Mouse (Mus musculus): Measurements from ENCODE around the gene Map3k7.
A peak's percentile ranks its signal among the peaks of the same experiment; 100 is the strongest.

Map3k7 gene

DNA sequence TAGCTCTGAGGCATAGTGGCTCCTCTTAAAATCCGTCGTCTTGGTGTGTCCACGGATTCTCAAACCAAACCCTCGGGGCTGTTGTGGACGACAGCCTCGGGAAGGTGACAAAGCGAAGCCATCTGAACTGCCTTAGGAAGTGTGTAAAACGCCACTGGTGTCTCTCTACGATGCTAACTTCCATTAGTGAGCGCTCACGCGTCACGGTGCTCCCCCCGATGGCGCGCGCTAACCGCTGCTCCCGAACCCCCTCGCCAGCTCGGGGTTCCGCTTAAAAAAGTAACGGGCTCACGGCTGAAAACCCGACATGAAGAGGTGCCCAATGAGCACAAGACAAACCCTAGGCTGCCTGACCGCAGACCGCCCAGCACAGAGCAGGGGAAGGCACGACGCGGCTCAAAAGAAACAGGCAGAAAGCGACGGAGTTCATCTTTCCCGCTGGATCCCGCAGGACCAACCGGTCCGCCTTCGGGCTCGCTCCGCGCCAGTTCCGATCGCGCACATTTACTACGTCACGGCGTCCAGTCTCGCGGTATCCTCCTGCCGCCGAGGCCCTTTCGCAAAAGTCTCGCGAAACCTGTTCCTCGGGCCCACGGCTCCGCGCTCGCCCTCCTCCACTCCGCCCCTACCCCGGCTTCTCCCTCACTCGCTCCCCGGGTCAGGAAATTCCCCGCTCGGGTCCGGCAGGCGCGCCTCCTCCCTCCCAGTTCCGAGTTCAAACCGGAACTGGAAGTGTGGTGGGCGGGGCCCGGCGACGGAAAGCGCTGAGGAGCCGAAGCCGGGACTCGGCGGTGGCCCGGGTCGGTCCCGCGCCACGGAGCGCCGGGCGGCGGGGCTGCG is at the start of gene Map3k7:
Gene Map3k7 (plus strand): TSS at position 744 of the 840 bp plus-strand sequence.
- DNase-seq = peak; percentile 98

DNA sequence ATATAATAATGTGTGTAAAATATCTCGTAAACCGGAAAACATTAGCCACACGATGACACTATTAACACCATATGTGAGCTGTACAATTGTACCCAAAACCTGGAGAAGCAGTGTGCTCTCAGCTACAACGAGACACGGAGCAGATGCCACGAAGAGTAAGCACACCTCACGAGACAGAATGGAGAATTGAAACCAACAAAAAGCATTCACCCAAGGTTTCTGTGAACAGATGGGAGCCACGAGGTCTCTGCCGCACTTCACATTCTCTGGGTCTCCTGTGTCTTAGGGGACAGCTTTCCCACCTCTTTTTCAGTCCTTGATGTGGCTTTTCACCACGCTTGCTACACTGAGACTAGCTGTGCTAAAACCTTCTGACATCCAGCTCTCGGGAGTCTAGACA is 48.8 kb upstream of the Map3k7 start:
- no peak for DNase-seq

DNA sequence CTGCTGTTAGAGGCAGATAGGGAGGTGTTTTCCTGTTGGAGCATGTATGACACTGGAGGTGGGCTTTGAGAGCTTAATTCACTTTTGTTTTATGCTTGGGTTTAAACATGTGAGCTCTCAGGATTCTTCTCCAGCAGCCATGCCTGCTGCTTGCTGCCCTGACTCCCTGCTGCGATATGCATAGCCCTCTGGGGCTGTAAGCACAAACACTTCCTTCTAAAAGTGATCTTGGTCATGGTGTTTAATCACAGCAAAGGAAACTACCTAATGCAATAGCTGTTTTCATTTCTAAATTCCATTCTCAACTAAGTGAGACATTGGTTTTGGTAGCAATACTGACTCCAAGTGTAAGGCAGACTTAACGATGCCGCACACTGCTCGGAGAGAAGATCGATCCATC is 45.2 kb upstream of the Map3k7 start:
- no peak for DNase-seq

DNA sequence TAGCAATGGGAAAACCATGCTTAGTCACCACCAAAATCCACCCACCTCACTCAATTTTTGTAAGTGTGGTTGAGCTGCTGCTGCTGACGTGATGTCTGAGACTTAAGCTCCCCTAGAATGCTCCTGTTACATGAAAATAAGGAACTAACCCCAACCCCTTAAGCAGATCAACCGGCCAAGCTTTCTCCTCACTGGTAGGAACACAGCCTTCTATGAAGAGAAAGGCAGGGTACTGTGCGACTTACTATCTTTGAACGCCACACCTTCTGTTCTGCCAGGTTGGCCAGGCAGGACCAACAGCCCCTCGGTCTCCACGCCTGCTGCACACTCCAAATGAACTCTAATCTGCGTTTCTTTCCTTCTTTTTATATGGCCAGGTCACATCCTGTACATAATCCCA is 41.7 kb upstream of the Map3k7 start:
- no peak for DNase-seq

DNA sequence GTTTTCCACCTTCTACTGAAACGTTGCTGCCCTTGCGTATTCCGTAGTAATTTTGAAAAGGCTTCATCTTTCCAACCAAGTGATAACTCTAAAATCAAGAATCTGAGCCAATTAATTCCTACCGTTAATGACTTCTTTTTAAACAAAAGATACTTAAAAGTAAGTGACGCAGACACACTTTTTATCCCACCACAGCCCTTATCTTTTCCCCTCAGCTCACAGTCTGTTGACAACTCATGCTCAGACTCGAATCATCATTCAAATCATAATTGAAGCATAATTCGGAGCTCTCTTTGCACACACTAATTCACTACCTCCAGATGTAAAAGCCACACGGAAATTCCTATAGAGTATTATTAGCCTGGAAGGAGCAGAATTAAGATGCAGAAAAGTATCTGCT is 40.5 kb upstream of the Map3k7 start:
- no peak for DNase-seq

DNA sequence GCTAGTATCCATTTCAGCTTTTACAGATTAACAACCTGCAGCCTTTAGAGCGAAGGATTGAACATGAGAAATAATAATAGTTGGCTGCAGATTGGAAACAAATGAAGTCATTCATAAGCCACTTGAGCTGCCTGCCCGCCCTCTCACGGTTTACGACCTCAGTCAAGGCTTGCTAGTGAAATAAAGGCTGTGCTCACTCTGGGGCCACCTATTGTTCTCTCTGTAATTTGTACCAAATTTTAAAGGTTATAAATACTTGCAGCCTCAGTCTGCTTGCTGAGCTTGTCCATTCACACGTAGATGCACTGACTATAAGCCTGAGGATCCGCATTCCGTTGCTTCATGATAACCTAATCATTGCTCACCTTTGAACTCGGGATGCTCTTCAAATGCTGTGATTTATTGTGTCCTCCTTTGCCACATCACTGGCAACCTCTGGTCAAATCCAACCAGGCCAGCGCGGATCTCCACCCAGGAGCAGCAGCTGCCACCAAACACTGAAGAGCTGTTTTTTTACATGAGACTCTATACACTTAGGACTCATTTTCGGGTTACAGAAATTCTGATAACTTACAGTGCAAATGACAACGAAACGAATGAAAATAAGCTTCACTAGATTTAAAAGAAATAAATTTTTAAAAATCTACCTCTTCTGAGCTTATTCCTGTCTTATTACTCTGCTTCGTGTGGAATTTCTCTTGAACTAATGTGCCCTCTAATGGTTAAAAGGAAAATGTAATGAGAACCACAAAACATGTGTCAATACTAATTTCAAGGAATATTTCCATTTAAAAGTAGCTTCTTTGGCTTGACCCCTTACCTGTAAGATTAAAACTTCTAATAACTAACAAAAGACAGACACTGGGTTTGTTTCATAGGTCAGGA is 39.4 kb upstream of the Map3k7 start:
- DNase-seq = peak in 1 of 2 experiments; percentile 18

DNA sequence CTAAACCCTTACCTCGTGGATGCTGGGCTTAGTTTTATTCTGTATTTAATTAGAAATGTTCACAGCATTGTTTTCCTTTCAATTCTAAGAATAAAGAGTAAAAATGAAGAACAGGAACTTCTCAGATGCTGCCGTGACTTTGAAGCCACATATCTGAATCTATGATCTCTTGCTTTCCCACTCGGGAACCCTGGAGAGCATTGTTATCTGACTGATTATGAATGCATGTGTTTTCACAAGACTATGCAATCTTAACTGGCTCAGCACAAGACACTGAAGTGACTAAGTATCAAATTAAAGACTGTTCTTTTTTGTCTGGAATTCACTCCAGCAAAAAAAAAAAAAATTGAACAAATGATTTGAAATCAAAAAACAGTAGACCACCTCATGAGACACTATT is 30.7 kb upstream of the Map3k7 start:
- no peak for DNase-seq

DNA sequence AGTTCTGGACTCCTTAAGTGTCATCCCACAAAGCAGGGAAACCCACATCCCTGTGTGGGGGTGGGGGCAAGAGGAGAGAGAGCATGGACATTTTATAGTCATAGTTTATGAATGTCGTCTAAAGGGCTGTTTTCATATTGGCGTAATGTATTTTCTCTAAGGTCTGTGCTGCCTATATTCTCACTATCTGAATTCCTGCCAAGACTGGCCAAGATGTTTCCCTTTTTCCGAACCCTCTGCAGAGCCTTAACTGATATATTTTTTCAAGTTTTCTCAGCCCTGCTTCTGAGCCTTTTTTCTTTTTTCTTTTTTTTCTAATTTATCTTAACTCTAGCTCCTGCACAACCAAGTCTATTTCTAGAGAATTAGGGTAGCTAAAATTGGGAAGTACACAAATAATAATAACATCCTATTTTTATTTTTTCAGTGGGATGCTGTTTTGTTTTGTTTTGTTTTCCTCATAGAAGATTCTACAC is 28.0 kb upstream of the Map3k7 start:
- DNase-seq = no peak

DNA sequence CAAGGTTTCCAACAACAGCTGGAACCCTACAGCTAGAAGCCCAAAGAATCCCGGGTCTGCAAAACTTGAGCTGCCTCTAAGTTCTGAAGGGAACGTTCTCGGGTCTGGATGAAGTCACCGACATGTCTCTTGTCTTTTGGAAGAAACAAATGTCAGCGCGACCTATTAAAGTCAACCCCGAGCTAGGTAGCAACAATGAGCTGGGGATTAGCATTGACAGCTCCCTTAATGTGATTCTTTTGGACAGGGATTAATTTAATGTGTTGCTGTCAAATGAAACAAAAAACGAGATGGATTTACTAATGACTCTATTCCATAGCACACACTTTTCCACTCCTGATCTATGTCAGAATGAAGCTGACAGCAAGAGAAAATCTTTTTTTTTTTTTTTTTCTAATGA is 27.5 kb upstream of the Map3k7 start:
- no peak for DNase-seq

DNA sequence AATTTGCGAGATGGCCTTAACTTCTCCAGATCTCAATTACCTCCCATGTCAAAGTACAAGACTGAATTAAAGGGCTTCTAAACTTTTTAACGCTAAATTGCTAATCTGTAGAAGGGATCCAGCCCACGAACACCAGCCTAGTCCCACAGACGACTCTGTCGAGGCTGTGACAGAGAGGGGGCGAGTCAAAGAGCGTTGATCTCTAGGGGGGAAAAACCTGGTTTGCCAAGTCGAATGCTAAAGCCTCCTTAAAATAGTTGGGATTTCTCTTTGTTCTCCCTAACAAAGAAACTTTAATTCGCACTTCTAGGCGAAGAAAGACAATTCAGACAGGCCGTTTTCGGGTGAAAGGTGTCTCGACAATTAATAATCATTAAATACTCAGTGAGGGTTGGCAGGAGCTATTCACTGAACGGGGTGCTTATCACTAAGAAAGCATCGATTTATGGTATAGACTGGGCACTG is 27.0 kb upstream of the Map3k7 start:
- DNase-seq = no peak

DNA sequence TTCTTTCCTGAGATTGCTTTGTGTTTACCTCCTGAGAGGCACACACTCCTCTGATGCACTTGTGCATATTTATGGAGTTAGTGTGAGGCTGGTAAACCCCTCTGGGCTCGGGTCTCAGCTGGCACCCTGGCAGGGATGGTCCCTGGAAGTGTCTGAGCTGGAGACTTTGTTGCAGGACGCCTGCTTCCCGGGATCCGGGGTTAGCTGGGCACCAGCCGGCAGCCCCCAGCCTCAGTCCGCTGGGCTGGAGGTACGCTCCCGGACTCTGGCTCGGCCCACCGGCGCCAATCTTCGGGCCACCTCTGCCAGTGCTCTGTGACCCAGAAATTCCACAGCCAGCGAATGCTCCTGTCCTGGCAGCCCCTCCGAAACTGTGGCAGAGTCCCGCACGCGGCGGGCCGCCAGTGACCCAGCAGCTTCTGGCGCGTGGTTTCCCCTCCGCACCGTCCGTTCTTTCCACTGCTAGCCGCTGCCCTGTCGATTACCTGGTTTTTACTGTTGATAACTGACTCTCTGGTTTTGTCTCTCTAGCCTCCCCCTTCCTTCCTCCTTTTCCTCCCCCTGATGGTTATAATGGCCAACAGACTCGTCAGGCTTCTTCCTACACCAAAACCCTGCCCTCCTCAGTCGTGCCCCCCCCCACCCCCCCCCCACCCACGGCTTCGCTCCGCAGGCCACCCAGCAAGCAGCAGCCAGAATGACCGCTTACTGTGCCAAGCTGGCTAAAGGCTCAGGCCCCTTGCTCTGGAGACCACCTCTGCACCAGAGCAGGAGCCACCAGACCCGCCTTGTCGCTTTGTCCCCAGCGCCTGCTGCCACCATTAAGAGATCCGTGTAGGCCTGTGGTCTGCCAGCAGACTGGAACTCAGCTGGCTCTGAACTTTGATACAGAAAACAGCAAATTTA is 26.3 kb upstream of the Map3k7 start:
- DNase-seq = peak; percentile 27 to 56

DNA sequence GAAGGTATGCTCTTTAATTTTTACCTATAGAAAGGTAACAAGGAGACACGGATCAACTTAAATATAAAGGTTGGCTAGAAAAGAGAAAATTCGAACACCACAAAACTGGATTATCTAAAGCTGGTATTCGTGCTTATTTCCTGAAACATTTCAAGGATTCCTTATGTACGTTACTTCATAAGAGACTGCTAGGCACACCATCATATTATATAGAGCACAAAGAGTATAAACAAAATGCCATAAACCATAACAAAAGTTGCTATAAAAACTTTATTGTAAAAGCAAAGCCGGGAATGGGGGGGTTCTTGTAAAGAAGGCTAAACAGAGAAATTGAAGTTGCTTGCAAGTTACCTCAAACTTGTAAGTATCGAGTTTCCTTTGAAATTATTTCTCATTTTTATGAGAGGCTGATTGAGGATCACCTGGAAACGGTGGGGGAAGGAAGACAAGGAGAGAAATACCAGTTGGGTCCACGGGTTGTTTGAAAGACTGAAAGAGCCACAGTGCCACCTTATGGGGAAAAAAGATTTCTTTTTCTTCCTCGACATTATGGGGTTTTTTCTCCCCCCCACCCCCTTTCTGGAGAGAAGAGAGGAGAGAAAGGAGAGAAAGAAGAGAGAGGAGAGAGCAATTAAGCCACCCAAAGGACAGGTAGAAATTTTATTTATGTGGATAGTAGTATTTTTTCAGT is 25.3 kb upstream of the Map3k7 start:
- DNase-seq = no peak

DNA sequence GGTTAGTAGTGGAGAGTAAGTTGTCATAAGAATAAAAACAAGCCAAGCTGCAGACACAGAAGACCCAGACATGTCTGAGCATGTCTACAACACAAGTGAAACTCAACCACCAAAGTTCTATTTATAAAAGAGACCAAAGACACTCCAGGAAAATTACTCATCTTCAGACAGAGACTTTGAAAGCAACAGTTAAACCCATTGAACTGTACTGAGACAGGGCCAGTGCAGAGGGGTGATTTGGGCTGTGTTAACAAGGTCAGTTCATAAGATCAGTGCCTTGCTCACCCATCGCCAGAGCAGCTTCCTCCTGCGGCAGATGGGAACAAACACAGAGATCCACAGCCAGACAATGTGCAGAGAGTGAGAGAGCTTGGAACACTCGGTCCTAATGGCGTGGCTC is 22.3 kb upstream of the Map3k7 start:
- DNase-seq = peak; percentile 16 to 25

DNA sequence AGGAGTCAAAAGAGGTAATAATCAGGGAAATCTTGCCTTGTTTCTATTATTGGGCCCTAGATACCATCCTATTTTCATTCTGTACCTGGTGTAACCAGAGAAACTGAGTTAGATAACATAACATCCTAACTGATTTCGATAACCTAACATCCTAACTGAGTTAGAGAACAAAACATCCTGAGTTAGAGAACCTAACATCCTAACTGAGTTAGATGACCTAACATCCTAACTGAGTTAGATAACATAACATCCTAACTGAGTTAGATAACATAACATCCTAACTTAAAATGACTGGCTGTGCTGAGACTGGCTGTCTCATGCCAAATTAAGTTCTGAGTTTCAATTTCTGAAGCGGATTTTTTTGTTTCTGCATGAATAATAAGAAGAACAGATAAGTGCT is 20.9 kb upstream of the Map3k7 start:
- DNase-seq = no peak

DNA sequence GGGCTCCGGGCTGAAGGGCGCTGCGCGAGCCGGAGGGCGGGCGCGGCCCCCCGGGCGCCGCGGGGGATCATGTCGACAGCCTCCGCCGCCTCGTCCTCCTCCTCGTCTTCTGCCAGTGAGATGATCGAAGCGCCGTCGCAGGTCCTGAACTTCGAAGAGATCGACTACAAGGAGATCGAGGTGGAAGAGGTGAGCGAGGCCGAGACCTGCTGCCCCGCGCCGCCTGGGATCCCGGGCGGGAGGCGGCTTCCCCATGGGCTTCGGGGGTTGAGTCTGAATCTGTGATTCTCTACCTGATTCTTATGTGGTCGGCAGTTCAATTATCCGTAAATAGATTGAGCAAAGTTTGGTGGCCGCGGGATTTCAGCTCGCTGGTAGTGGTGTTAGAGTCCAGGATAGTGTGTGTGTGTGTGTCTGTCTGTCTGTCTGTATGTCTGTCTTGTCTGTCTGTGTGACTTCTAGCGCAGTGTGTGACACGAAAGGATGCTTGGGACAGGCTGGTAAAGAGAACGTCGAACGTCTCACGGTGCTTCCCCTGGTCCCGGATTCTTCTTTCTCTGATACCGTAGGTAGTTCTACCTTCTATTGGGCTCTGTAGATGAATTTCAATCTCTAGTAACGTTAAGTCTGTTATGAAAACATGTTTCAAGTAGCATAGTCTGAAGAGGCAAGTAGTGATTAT is 438 bp downstream of the Map3k7 start:
- DNase-seq = no peak

DNA sequence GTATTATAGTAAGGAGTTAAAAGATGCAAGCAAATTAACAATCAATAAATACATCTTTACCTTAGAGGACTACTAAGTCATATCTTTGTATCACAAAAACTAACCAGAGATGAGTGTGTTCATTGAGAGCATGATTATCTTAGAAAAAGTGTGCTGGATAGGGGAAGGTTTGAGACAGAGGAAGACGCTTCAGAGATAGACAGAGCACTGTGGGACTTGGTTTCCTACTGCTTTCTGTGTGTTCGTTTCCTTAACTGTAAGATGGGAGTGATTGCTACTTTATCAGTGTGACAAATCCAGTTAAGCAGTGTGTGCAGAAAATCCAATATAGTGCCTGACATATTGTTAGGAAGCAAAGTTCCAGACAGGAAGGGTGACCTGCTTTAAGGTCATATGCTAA is 1.3 kb downstream of the Map3k7 start:
- DNase-seq = no peak

DNA sequence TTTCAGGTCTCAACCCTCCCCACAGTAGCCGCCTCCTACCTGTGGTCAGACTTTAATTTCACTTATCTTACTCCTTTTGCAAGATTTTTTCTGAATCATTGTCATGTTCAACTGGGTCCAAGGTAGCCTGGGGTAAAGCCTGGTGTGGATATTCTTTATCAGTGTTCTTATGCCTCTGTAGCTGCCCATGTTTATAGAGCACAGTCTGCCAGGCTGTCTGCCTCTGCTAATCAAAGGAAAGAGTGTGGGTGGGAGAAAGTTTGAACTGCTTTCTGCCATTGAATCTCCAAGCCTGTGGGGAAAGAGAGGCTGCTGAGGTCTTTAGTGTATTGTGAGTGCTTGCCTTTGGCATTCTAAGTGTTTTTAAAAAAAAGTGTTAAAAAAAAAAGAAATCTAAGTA is 7.5 kb downstream of the Map3k7 start:
- DNase-seq = no peak

DNA sequence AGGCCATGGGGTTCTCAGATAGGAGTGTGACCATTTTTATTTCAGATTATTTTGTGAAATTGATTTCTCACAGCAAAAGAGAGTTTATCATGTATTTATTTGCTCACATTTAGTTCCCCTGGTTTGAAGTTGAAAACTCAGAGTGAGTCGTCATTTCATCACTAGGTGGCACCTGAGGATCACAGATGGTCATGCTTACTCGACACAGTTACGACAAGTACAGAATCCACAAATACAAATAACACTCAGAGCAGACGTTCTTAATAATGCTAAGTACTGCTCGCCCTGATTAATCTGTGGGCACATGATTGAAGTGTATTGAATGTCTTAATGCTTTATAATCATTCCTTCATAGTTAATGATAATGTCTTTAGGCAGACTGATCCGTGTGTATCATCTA is 8.3 kb downstream of the Map3k7 start:
- DNase-seq = peak; percentile 6 to 19

DNA sequence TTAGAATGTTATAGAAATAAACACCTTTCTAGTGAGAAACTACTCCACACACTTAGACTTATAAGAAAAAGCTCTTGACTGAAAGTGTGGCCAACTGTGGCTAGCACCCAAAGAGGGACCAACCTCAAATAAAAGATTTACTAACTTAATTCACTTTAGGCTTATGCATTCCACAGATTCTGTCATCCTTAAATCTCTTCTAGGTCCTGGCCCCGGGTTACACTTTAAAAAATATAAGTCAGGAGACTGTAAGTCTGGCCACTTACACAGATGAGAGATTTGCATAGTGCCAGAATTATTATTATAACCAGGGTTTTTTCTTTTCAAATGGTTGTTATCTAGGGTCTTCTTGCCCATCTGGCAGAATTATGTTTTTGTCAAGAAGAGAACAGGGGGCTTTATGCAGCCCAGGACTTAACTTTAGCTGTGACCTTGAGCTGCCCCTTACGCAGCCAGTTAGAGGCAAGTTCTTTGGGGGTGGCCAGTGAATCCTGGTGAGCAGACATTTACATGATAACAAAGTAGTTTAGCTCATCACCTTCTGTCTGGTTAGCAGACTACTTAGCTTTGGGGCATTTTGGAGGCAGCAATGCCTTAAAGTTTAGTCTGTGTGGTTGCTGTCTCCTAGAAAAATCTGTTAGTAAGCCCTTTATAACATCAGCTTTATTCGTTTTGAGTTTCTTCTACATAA is 11.5 kb downstream of the Map3k7 start:
- DNase-seq = no peak

DNA sequence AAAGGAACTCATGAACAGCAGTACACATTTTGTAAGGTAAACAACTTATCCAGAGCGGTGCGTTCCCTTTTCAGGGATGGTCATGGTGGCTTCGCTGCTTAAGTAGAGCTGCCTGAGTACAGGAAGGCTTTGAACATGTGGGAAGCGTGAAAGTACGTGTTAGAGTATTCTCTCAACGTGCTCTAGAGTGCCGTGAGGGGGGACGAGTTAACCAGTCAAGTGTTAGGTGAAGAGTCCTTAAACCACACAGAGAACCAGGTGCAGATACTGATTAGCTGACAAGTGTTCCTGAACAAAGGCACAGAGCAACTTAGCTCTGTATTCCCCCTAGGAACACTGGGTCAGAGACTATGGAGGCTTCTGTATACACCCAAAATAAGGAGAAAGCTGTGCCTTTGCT is 18.0 kb downstream of the Map3k7 start:
- no peak for DNase-seq

DNA sequence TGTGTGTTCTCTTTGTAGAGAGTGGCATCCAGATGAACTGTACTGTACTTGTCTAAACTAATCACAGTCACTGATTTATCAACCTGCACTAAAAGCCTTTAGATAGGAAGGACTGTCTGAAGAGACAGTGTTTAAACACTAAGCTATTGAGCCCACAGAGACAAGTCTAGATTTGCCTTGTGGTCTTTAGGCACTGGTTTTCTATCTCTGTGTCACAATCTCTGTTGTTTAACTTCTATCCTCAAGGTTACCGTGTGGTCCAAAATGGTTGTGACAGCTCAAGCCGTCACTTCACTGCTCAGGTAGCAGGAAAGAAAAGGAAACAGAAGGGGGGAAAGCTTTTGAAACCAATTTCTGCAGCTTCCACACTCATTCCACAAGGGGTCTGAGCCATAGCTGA is 29.5 kb downstream of the Map3k7 start:
- DNase-seq = no peak
